Mouse (Mus musculus) intestine, embryonic 16.5 days (tissue): Measurements from ENCODE around the gene Cc2d2b. TPM values are rescaled to one million over a fixed set of nuclear protein-coding genes. Genes with fewer than 3 reads are reported as not detected.
A peak's percentile ranks its signal among the peaks of the same experiment; 100 is the strongest.

ENCODE experiments used
- ATAC-seq: fragments of 200-750 bp; cut with Nextera tagmentation; 2 replicates; pipeline ENCODE4 v1.8.0; 2017; ENCODE audit warnings: moderate TSS enrichment, moderate library complexity
- H3K27ac ChIP-seq: fragments of 300-500 bp; sonication (generic); 2 replicates; pipeline ENCODE4 v1.5.1; 2014; ENCODE audit warnings: mild to moderate bottlenecking, low read length
- H3K27me3 ChIP-seq: fragments of 300-500 bp; sonication (generic); replicated peaks from 2 replicates; pipeline ENCODE4 v1.6.1; 2014; ENCODE audit warnings: low read length, control low read depth, mixed read lengths; ENCODE audit not compliant: control insufficient read depth, insufficient read depth
- H3K36me3 ChIP-seq: fragments of 300-500 bp; sonication (generic); 2 replicates; pipeline ENCODE4 v1.6.1; 2014; ENCODE audit warnings: low read length, control low read depth; ENCODE audit not compliant: control insufficient read depth, insufficient read depth
- H3K4me1 ChIP-seq: fragments of 300-500 bp; sonication (generic); 2 replicates; pipeline ENCODE4 v1.6.1; 2014; ENCODE audit warnings: low read length, control low read depth, mixed read lengths; ENCODE audit not compliant: control insufficient read depth, insufficient read depth
- H3K4me2 ChIP-seq: fragments of 300-500 bp; sonication (generic); 2 replicates; pipeline ENCODE4 v1.6.1; 2014; ENCODE audit warnings: low read depth, low read length, control low read depth
- H3K4me3 ChIP-seq: fragments of 300-500 bp; sonication (generic); 2 replicates; pipeline ENCODE4 v1.5.1; 2014; ENCODE audit warnings: mild to moderate bottlenecking, low read length
- H3K9ac ChIP-seq: fragments of 300-500 bp; sonication (generic); 2 replicates; pipeline ENCODE4 v1.6.1; 2014; ENCODE audit warnings: low read depth, low read length
- H3K9me3 ChIP-seq: fragments of 300-500 bp; sonication (generic); 2 replicates; pipeline ENCODE4 v1.6.1; 2016; ENCODE audit warnings: low read length, control low read depth; ENCODE audit not compliant: control insufficient read depth
- WGBS: fragments of 180-500 bp; shearing (Covaris S2); extraction: QIAGEN DNeasy Blood & Tissue Kit; methylation state at CpG from one replicate; pipeline ENCODE4 v1.1.7; 2014; 5-methylcytosine and 5-hydroxymethylcytosine counted together
- polyA plus RNA-seq: library from polyadenylated mRNA; unstranded; fragments of >200 nt; fragmentation: Nextera tagmentation; extraction: Ambion mirVana; gene quantifications from 2 replicates; pipeline ENCODE4 v1.2.1, GENCODE M21; 2015

Cc2d2b gene
- polyA plus RNA-seq, 1 experiment from 2014 or later: not detected

GRCm38 (mm10) chr19:40841083-40841482 is 92.5 kb downstream of the Cc2d2b start:
- Histone ChIP-seq H3K9me3 (no peaks in the 10 kb centered on the region), H3K27ac (no peak overlapping the region), H3K4me3 (no peak overlapping the region), H3K4me1 (no peaks in the 10 kb centered on the region), H3K36me3 (peaks cover 16% of the 10 kb centered on the region), H3K4me2 (no peak overlapping the region), H3K27me3 (no peaks in the 10 kb centered on the region), H3K9ac (no peak overlapping the region)
- ATAC-seq: no peak
- WGBS: 68% methylated on average over 6 of the region's 6 CpGs

- peaks cover 16% of the 10 kb centered on the region for H3K36me3 ChIP-seq
- no peaks in the 10 kb centered on the region for H3K27me3 ChIP-seq
- no peak overlapping the region for H3K27ac ChIP-seq
- no peaks in the 10 kb centered on the region for H3K4me1 ChIP-seq
- no peak overlapping the region for H3K4me2 ChIP-seq
- ATAC-seq: no peak
- WGBS: 84% methylated on average over 13 of the region's 13 CpGs
- H3K9me3 ChIP-seq: no peaks in the 10 kb centered on the region
- H3K9ac ChIP-seq: no peak overlapping the region
- H3K4me3 ChIP-seq: no peak overlapping the region
Measured at GRCm38 (mm10) chr19:40841593-40841992, 93.0 kb downstream of the Cc2d2b start.

GRCm38 (mm10) chr19:40844731-40845130 is 96.2 kb downstream of the Cc2d2b start:
- peaks cover 8% of the 10 kb centered on the region for H3K36me3 ChIP-seq
- ATAC-seq: no peak
- no peak overlapping the region for H3K27ac ChIP-seq
- H3K4me2 ChIP-seq: no peak overlapping the region
- H3K4me3 ChIP-seq: no peak overlapping the region
- 88% methylated on average over 13 of the region's 13 CpGs for WGBS
- no peaks in the 10 kb centered on the region for H3K9me3 ChIP-seq
- no peaks in the 10 kb centered on the region for H3K4me1 ChIP-seq
- no peak overlapping the region for H3K9ac ChIP-seq
- no peaks in the 10 kb centered on the region for H3K27me3 ChIP-seq

GRCm38 (mm10) chr19:40849391-40849790 is 100.8 kb downstream of the Cc2d2b start:
- Histone ChIP-seq H3K9ac (no peak overlapping the region), H3K27ac (no peak overlapping the region), H3K4me2 (no peak overlapping the region), H3K4me3 (no peak overlapping the region), H3K27me3 (no peaks in the 10 kb centered on the region), H3K36me3 (peaks cover 9% of the 10 kb centered on the region), H3K9me3 (no peaks in the 10 kb centered on the region), H3K4me1 (no peaks in the 10 kb centered on the region)
- 88% methylated on average over 12 of the region's 12 CpGs for WGBS
- ATAC-seq: no peak

- H3K4me3 ChIP-seq: no peak overlapping the region
- no peak for ATAC-seq
- 48% methylated on average over 4 of the region's 4 CpGs for WGBS
Measured at GRCm38 (mm10) chr19:40859555-40859954, 111.0 kb downstream of the Cc2d2b start.

GRCm38 (mm10) chr19:40868284-40868683 is 119.7 kb downstream of the Cc2d2b start:
- Histone ChIP-seq H3K36me3 (no peaks in the 10 kb centered on the region), H3K4me3 (no peak overlapping the region), H3K4me1 (0 out of 2 replicates have a peak, but pooled peaks cover 3% of the 10 kb centered on the region), H3K4me2 (no peak overlapping the region), H3K27me3 (no peaks in the 10 kb centered on the region; the same call in 1 of the 2 replicates), H3K9me3 (no peaks in the 10 kb centered on the region), H3K9ac (no peak overlapping the region), H3K27ac (no peak overlapping the region)
- WGBS: 21% methylated on average over 5 of the region's 5 CpGs
- no peak for ATAC-seq

More at GRCm38 (mm10) chr19:40859555-40859954, 111.0 kb downstream of the Cc2d2b start:
- Histone ChIP-seq H3K36me3 (no peaks in the 10 kb centered on the region), H3K9ac (no peak overlapping the region), H3K4me2 (no peak overlapping the region), H3K9me3 (no peaks in the 10 kb centered on the region), H3K27ac (no peak overlapping the region), H3K27me3 (no peaks in the 10 kb centered on the region), H3K4me1 (no peaks in the 10 kb centered on the region)

GRCm38 (mm10) chr19:40869425-40870105 is 121.0 kb downstream of the Cc2d2b start:
- 93% methylated on average over 3 of the region's 3 CpGs for WGBS
- no peak for ATAC-seq
- no peaks in the 10 kb centered on the region for H3K36me3 ChIP-seq
- H3K9me3 ChIP-seq: no peaks in the 10 kb centered on the region
- H3K9ac ChIP-seq: no peak overlapping the region
- H3K4me3 ChIP-seq: no peak overlapping the region
- H3K4me2 ChIP-seq: no peak overlapping the region
- no peaks in the 10 kb centered on the region; the same call in 1 of the 2 replicates for H3K27me3 ChIP-seq
- H3K4me1 ChIP-seq: 0 out of 2 replicates have a peak, but pooled peaks cover 3% of the 10 kb centered on the region
- no peak overlapping the region for H3K27ac ChIP-seq

GRCm38 (mm10) chr19:40872955-40873665 is 124.6 kb downstream of the Cc2d2b start:
- H3K4me2 ChIP-seq: peak overlapping the region; percentile 88
- no peaks in the 10 kb centered on the region for H3K9me3 ChIP-seq
- H3K36me3 ChIP-seq: no peaks in the 10 kb centered on the region
- peaks cover 4% of the 10 kb centered on the region; the same call in 1 of the 2 replicates for H3K27me3 ChIP-seq
- peak overlapping the region; percentile 74 for H3K27ac ChIP-seq
- H3K4me3 ChIP-seq: peak overlapping the region; percentile 66
- 0 out of 2 replicates have a peak, but pooled peaks cover 3% of the 10 kb centered on the region for H3K4me1 ChIP-seq
- peak; percentile 97 for ATAC-seq
- 2% methylated on average over 51 of the region's 51 CpGs for WGBS
- peak overlapping the region; percentile 70 for H3K9ac ChIP-seq
